Mouse (Mus musculus): ENCODE results near the gene Ccdc187. TPM values are rescaled to one million over a fixed set of nuclear protein-coding genes. Genes with fewer than 3 reads are reported as not detected.

Ccdc187 gene
- not detected in 2 replicates for polyA plus RNA-seq (2015; fragmentation: Nextera tagmentation; extraction: Ambion mirVana)

GRCm38 (mm10) chr2:26294457-26294856 lies at the start of gene Ccdc187:
TSS of gene Ccdc187 (minus strand) at chr2:26294557.

GRCm38 (mm10) chr2:26315072-26315924 lies 20.9 kb upstream of the Ccdc187 start, which contains the start of gene Gpsm1:
TSS of gene Gpsm1 (plus strand) at chr2:26315515.

GRCm38 (mm10) chr2:26237290-26237782 lies 57.0 kb downstream of the Ccdc187 start, which contains the start of gene Qsox2:
TSS of gene Qsox2 (minus strand) at chr2:26237525.

GRCm38 (mm10) chr2:26208126-26208789 lies 86.1 kb downstream of the Ccdc187 start, which contains the start of gene Lhx3:
TSS of gene Lhx3 (minus strand) at chr2:26208289.

Other genes starting within 250 kb of the Ccdc187 start
- 3.4 and 6.3 TPM in 2 replicates for gene Nacc2, start 171.3 kb downstream of the Ccdc187 start, polyA plus RNA-seq (2015; fragmentation: Nextera tagmentation; extraction: Ambion mirVana)
- gene Lhx3, start 86.3 kb downstream of the Ccdc187 start, polyA plus RNA-seq (2015; fragmentation: Nextera tagmentation; extraction: Ambion mirVana), result not detected in 2 replicates
- 7.3 and 8.4 TPM in 2 replicates for gene Qsox2, start 57.0 kb downstream of the Ccdc187 start, polyA plus RNA-seq (2015; fragmentation: Nextera tagmentation; extraction: Ambion mirVana)
- gene Gpsm1, start 21.0 kb upstream of the Ccdc187 start, polyA plus RNA-seq (2015; fragmentation: Nextera tagmentation; extraction: Ambion mirVana), result 17.2 and 18.8 TPM in 2 replicates
- gene Dnlz, start 57.6 kb upstream of the Ccdc187 start, polyA plus RNA-seq (2015; fragmentation: Nextera tagmentation; extraction: Ambion mirVana), result 19.7 and 21.2 TPM in 2 replicates
- 0.59 and 0.94 TPM in 2 replicates for gene Card9, start 66.4 kb upstream of the Ccdc187 start, polyA plus RNA-seq (2015; fragmentation: Nextera tagmentation; extraction: Ambion mirVana)
- gene Snapc4, start 86.1 kb upstream of the Ccdc187 start, polyA plus RNA-seq (2015; fragmentation: Nextera tagmentation; extraction: Ambion mirVana), result 7.9 and 11.8 TPM in 2 replicates
- gene Entr1, start 94.8 kb upstream of the Ccdc187 start, polyA plus RNA-seq (2015; fragmentation: Nextera tagmentation; extraction: Ambion mirVana), result 36.1 and 43.0 TPM in 2 replicates
- gene Pmpca, start 94.8 kb upstream of the Ccdc187 start, polyA plus RNA-seq (2015; fragmentation: Nextera tagmentation; extraction: Ambion mirVana), result 92.2 and 94.2 TPM in 2 replicates
- gene Inpp5e, start 114.6 kb upstream of the Ccdc187 start, polyA plus RNA-seq (2015; fragmentation: Nextera tagmentation; extraction: Ambion mirVana), result 8.2 and 8.8 TPM in 2 replicates
- gene Sec16a, start 150.7 kb upstream of the Ccdc187 start, polyA plus RNA-seq (2015; fragmentation: Nextera tagmentation; extraction: Ambion mirVana), result 7.7 and 8.2 TPM in 2 replicates
- 7.0 and 7.3 TPM in 2 replicates for gene Notch1, start 222.1 kb upstream of the Ccdc187 start, polyA plus RNA-seq (2015; fragmentation: Nextera tagmentation; extraction: Ambion mirVana)